Mouse (Mus musculus) hindbrain, embryonic 10.5 days (tissue): ENCODE measurements around the gene Ascl5. TPM values are rescaled to one million over a fixed set of nuclear protein-coding genes. Genes with fewer than 3 reads are reported as not detected.

ENCODE experiments used
- DNase-seq: peaks from one replicate; pipeline ENCODE4 v3.0.0-alpha.2; 2017; ENCODE audit warnings: low spot score
- H3K27ac ChIP-seq: fragments of 300-500 bp; sonication (generic); 2 replicates; pipeline ENCODE4 v1.5.1; 2016; ENCODE audit warnings: mild to moderate bottlenecking, moderate library complexity
- H3K27me3 ChIP-seq: fragments of 300-500 bp; sonication (generic); 2 replicates; pipeline ENCODE4 v1.6.1; 2016; ENCODE audit warnings: mild to moderate bottlenecking; ENCODE audit not compliant: poor library complexity, insufficient read depth, severe bottlenecking
- H3K36me3 ChIP-seq: fragments of 300-500 bp; sonication (generic); 2 replicates; pipeline ENCODE4 v1.6.1; 2016; ENCODE audit warnings: mild to moderate bottlenecking, moderate library complexity
- H3K4me1 ChIP-seq: fragments of 300-500 bp; sonication (generic); replicated peaks from 2 replicates; pipeline ENCODE4 v1.6.1; 2016; ENCODE audit warnings: mild to moderate bottlenecking
- H3K4me3 ChIP-seq: fragments of 300-500 bp; sonication (generic); 2 replicates; pipeline ENCODE4 v1.5.1; 2016; ENCODE audit warnings: mild to moderate bottlenecking, moderate library complexity
- H3K9me3 ChIP-seq: fragments of 300-500 bp; sonication (generic); 2 replicates; pipeline ENCODE4 v1.6.1; 2016; ENCODE audit warnings: mild to moderate bottlenecking, moderate library complexity
- WGBS: fragments of 180-500 bp; shearing (Covaris S2); methylation state at CpG from one replicate; pipeline ENCODE4 v1.1.7; 2016; 5-methylcytosine and 5-hydroxymethylcytosine counted together
- polyA plus RNA-seq: library from polyadenylated mRNA; unstranded; fragments of >200 nt; fragmentation: Nextera tagmentation; extraction: Ambion mirVana; gene quantifications from 2 replicates; pipeline ENCODE4 v1.2.1, GENCODE M21; 2016

Gene Ascl5
- polyA plus RNA-seq, 1 experiment from 2014 or later, result not detected

DNA sequence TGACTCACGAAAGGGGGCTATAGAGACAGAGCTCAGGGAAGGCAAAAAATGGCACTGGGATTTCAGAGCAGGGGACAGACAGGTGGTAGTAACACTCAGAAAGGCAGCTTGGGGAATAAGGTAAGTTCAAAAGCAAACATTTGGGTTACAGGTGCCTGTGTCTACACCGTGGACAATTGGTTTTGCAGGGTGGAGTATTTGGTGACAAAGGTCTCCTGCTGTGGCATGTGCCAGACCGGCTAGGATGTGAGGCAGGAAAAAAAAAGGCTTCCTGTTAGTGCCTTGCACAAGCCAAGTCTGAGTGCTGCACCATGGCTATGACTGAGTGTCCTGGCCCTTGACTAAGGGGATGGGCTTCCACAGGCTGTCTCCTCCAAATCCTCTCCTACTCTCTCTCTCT, 8.0 kb downstream of the Ascl5 start:
- peaks cover 14% of the 10 kb centered on the region for H3K27me3 ChIP-seq
- WGBS, result 50% methylated on average over 3 of the region's 3 CpGs
- H3K4me3 ChIP-seq, result no peak overlapping the region
- H3K4me1 ChIP-seq, result peaks cover 40% of the 10 kb centered on the region
- DNase-seq, result no peak
- H3K36me3 ChIP-seq, result no peaks in the 10 kb centered on the region
- H3K27ac ChIP-seq, result no peak overlapping the region
- H3K9me3 ChIP-seq, result no peaks in the 10 kb centered on the region

DNA sequence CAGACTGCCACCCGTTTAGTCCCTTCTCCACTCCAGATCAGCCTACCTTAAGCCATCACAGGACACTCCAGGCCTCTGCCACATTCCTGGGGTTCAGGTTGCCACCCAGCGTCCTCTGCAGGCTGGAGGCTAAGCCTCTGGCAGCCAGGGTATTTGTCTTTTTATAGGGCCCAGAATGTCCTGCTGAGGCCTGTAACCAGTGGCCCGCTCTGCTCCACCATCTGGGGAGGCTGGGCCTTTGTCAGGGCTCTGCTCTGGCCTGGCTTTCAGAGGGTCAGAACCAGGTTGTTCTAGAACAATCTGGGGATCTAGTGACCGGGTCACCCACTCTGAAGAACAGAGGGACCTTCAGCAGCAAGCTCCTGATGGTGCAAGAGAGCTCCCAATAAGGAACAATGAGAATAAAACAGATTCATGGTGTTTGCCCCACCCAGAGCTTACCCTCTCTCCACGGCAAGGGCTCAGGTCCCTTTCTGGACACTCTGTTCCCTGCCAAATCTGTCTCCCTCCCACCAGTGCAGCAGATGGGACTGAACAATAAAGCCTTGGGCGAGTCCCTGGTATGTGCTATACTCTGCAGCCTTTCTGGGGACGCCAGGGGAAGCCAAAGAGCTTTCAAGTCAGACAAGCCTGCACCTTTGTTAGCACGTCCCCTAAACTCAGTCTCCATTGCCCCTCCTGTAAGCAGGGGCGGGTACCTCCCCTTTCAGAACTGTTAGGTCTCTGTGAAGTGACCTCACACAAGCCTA, 10.6 kb downstream of the Ascl5 start:
- no peaks in the 10 kb centered on the region for H3K36me3 ChIP-seq
- peaks cover 32% of the 10 kb centered on the region for H3K4me1 ChIP-seq
- WGBS, result 58% methylated on average over 9 of the region's 9 CpGs
- 0 out of 2 replicates have a peak overlapping the region, but pooled peaks have one; percentile 40 for H3K27ac ChIP-seq
- H3K9me3 ChIP-seq, result no peaks in the 10 kb centered on the region
- H3K4me3 ChIP-seq, result no peak overlapping the region
- no peak for DNase-seq
- H3K27me3 ChIP-seq, result peaks cover 13% of the 10 kb centered on the region; the same call in 1 of the 2 replicates

DNA sequence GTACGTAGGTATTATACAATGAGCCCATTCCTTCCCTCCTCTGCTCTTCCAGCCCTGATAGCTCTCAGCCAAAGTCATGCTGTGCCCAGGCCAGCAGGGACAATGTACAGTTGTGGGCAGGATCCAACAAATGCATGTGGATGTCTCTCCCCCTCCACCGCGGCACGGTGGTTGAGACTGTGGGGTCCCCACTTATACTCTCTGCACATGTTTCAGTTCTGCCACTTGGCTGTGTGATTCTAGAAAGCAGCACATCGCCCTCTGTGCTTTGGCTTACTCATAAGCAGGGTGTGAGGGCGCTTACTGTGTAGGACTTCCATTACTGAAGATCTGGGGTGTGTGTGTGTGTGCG, 11.2 kb downstream of the Ascl5 start:
- H3K4me3 ChIP-seq, result no peak overlapping the region
- H3K4me1 ChIP-seq, result peaks cover 28% of the 10 kb centered on the region
- H3K9me3 ChIP-seq, result no peaks in the 10 kb centered on the region
- H3K27ac ChIP-seq, result 0 out of 2 replicates have a peak overlapping the region, but pooled peaks have one; percentile 40
- no peaks in the 10 kb centered on the region for H3K36me3 ChIP-seq
- H3K27me3 ChIP-seq, result 0 out of 2 replicates have a peak, but pooled peaks cover 13% of the 10 kb centered on the region
- 85% methylated on average over 7 of the region's 7 CpGs for WGBS
- no peak for DNase-seq

DNA sequence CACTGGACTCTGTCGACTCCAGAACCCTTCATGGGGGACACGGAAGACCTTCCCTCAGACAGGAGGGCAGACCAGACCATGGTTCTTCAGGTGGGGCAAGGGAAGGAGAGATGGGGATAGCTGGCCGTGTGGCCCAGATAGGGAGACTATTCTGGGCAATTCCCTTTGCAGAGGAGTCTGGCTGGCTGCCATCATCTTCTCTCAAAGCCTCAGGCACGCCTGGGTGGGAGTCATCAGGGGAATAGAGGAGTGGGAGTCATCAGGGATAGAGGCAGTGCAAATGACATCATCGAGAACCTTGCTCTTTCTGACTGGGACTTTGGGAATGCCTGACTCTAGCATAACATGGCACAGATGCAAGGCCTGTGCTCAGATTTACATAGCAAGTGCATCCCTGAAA, 13.4 kb downstream of the Ascl5 start:
- no peak overlapping the region for H3K27ac ChIP-seq
- H3K4me3 ChIP-seq, result no peak overlapping the region
- no peaks in the 10 kb centered on the region for H3K9me3 ChIP-seq
- H3K4me1 ChIP-seq, result peaks cover 18% of the 10 kb centered on the region
- no peaks in the 10 kb centered on the region for H3K36me3 ChIP-seq
- no peak for DNase-seq
- 0 out of 2 replicates have a peak, but pooled peaks cover 13% of the 10 kb centered on the region for H3K27me3 ChIP-seq
- 80% methylated on average over 5 of the region's 5 CpGs for WGBS

DNA sequence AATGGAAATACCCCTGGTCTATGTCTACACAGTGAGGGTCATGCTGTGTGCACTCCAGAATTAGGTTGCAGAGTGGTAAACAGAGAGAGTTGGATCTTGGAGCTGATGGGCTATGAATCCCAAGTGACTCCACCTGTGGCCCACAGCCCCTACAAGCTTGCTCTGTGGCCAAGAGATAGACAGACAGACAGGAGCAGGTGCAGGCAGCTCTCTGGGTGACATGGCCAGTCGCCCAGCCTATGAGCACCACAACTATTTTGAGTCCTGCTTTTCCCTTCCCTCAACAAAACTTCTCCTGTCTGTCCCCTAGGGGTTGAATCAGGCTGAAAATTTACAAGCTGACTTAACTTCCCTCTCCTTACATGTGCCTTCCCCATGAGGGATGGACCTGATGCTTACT, 16.0 kb downstream of the Ascl5 start:
- peaks cover 15% of the 10 kb centered on the region for H3K4me1 ChIP-seq
- 0 out of 2 replicates have a peak, but pooled peaks cover 13% of the 10 kb centered on the region for H3K27me3 ChIP-seq
- H3K4me3 ChIP-seq, result no peak overlapping the region
- H3K36me3 ChIP-seq, result no peaks in the 10 kb centered on the region
- no peaks in the 10 kb centered on the region for H3K9me3 ChIP-seq
- no peak for DNase-seq
- no peak overlapping the region for H3K27ac ChIP-seq
- 54% methylated on average over 1 of the region's 1 CpGs for WGBS

DNA sequence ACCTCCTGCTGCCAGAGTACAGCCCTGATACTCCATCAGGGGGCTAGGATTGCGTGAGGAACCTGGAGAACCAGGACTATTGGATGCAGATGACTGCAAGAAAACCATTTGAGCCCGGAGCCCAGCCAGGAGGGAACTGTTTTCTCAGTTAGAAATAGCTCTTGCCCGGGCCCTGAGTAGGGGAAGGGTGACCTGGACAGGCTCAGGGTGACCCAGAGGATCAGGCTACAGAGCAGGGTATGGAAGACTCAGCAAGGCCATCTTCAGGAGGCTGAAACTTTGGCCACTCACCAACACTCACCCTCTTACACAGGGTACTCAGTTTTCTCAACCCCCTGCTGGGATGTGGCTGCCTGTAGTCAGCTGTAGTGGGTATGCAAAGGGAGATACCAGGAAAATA, 17.0 kb downstream of the Ascl5 start:
- H3K9me3 ChIP-seq, result no peaks in the 10 kb centered on the region
- no peaks in the 10 kb centered on the region for H3K36me3 ChIP-seq
- 69% methylated on average over 3 of the region's 3 CpGs for WGBS
- no peak for DNase-seq
- H3K27me3 ChIP-seq, result 0 out of 2 replicates have a peak, but pooled peaks cover 13% of the 10 kb centered on the region
- no peak overlapping the region for H3K27ac ChIP-seq
- H3K4me3 ChIP-seq, result no peak overlapping the region
- H3K4me1 ChIP-seq, result peaks cover 14% of the 10 kb centered on the region; the same call in 1 of the 2 replicates

DNA sequence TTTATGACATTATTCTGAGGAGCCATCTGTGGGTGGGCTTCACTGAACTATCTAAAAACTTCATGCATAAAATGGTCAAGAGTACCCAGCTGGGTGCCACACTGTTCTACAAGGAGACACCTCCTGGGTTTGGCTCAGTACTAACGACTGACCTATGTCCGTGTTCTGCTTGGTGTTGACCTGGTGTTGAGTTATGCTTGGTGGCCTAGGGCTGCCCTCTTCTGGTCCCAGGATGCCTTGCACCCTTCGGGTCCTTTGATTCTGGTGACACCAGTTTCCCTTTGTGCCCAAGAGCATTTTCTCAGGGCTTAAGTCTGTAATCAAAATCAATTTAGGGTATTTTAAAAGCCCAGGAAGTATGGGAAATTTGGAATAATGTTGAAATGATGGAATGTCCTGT, 25.5 kb downstream of the Ascl5 start:
- H3K9me3 ChIP-seq, result no peaks in the 10 kb centered on the region
- H3K4me1 ChIP-seq, result no peaks in the 10 kb centered on the region
- 9% methylated on average over 3 of the region's 3 CpGs for WGBS
- peak; percentile 54 for DNase-seq
- H3K27ac ChIP-seq, result no peak overlapping the region
- no peak overlapping the region for H3K4me3 ChIP-seq
- H3K27me3 ChIP-seq, result peaks cover 2% of the 10 kb centered on the region; the same call in 1 of the 2 replicates
- H3K36me3 ChIP-seq, result no peaks in the 10 kb centered on the region

DNA sequence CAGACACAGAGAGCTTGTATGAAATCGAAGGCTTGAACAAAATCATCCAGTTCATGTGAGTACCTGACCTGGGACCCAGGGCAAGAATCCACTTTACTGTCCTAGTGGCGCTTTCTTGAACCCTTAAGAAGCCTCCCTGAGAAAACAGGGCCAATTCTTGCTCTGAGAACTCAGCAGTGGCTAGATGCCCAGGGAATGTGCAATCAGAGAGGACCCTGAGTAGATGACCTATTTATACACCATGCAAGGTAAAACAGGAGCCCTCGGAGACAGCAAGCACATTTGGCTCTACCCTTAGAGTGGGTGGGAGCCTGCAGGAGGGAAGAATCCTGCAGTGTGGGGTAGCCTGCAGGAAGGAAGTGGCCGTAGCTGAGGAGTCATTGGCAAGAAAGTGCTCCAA, 27.1 kb downstream of the Ascl5 start:
- H3K4me3 ChIP-seq, result no peak overlapping the region
- peaks cover 2% of the 10 kb centered on the region; the same call in 1 of the 2 replicates for H3K27me3 ChIP-seq
- WGBS, result 72% methylated on average over 4 of the region's 4 CpGs
- H3K9me3 ChIP-seq, result 0 out of 2 replicates have a peak, but pooled peaks cover 5% of the 10 kb centered on the region
- no peak overlapping the region for H3K27ac ChIP-seq
- no peak for DNase-seq
- H3K36me3 ChIP-seq, result no peaks in the 10 kb centered on the region
- H3K4me1 ChIP-seq, result no peaks in the 10 kb centered on the region

DNA sequence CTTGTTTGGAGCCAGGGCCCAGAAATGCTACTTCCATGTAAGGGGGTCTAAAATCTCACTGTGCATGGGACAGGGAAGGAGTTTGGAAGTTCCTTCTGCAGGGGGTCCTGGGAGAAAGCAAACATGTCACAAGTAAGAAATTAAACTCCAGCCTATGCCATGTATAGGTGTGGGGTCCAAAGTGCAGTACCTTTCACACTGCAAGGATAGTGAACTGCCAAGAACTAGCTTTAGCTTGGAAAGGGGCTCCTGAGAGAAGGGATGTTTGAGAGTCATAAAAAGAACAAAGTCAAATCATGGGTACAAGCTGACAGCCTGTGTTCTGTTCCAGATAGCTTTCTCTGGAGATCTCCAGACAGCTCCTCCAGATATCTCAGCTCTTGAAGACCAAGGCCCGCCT, 30.6 kb downstream of the Ascl5 start:
- no peak for DNase-seq
- Histone ChIP-seq H3K4me1 (no peaks in the 10 kb centered on the region), H3K27me3 (peaks cover 2% of the 10 kb centered on the region; the same call in 1 of the 2 replicates), H3K36me3 (no peaks in the 10 kb centered on the region), H3K9me3 (0 out of 2 replicates have a peak, but pooled peaks cover 5% of the 10 kb centered on the region), H3K4me3 (no peak overlapping the region), H3K27ac (no peak overlapping the region)
- WGBS, result 84% methylated on average over 1 of the region's 1 CpGs

DNA sequence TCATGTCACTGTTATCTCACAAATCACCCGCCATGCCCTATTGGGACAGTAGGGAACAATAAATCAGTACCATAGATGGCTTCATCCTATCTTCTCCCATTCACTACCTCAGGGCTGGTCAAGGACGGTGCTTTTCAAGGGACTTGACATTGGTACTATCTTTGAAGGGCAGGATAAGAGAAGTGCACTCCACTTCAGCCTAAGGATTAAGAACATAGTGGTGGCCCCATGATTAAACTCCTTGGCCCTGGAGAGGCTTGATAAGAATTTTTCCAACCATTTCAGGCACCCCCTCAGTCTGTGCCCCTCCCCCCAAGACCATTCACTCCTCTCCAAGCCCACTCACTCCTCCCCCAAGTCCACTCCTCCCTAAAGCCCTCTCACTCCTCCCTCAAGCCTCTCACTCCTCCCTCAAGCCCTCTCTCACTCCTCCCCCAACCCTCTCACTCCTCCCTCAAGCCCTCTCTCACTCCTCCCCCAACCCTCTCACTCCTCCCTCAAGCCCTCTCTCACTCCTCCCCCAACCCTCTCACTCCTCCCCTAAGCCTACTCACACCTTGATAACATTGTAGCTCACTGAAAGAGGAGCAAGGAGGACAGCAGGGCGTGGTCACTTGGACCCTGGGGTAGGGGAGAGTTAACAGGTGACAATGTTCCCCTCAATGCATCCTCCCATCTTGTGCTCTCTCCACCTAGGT, 35.5 kb downstream of the Ascl5 start:
- H3K36me3 ChIP-seq, result no peaks in the 10 kb centered on the region
- no peaks in the 10 kb centered on the region for H3K27me3 ChIP-seq
- 0 out of 2 replicates have a peak, but pooled peaks cover 5% of the 10 kb centered on the region for H3K9me3 ChIP-seq
- H3K4me1 ChIP-seq, result peaks cover 12% of the 10 kb centered on the region; the same call in 1 of the 2 replicates
- no peak overlapping the region for H3K4me3 ChIP-seq
- DNase-seq, result no peak
- 83% methylated on average over 3 of the region's 3 CpGs for WGBS
- no peak overlapping the region for H3K27ac ChIP-seq

DNA sequence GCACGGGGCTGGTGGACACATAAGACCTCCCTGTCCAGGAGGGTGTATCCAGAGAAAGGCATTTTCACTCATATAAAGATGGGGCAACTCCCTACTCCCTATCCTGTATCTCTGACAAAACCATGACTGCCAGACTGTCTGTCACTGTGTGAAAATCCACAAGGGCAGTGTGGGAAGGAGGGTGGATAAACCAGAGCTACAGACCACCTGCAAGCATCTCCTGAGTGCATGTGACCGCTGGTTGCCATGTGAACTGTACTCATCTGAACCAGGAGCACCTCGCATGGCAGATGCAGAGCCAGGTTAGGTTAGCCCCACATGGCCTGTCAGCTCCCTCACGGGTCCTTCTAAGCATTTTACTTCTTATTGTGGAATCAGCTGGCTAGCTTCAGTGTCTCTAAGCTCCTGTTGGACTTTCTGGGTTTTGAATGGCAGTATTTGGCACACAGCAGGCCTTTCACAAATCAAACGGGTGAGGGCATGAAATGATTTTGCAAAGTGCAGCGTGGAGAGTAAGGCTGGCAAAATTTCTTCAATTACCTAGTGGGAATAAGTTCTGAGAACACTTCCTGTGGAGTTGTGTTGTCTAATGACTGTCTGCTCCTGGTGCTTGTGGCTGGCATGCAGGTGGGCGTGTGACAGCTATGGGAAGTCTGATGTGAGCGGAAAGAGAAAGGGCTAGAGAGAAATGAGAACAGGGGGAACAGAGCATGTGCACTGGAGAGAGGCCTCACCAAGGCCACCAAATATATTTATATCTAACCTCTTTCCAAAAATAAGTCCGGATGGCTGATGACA, 39.0 kb downstream of the Ascl5 start:
- Histone ChIP-seq H3K4me3 (no peak overlapping the region), H3K4me1 (peaks cover 12% of the 10 kb centered on the region; the same call in 1 of the 2 replicates), H3K36me3 (no peaks in the 10 kb centered on the region), H3K27ac (no peak overlapping the region), H3K27me3 (no peaks in the 10 kb centered on the region; the same call in 1 of the 2 replicates), H3K9me3 (no peaks in the 10 kb centered on the region)
- WGBS, result 84% methylated on average over 9 of the region's 9 CpGs
- no peak for DNase-seq

DNA sequence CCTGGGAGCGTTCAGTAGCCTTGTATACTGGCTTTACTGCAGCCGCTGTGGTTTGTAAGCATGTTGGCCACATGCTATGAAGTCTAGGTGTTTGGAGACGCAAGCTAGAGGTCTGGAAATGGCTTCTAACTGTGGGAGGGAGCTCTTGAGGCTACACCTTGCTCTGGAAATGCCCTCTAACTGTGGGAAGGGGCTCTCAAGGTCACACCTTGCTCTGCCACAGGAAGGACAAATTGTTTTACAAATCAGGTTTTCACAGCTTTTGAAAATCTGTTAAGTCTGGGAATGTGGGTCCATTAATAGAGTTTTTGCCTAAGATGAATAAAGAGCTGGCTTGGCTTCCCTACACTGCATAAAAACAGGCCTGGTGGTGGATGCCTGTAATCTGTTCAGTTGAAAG, 43.1 kb downstream of the Ascl5 start:
- Histone ChIP-seq H3K27me3 (no peaks in the 10 kb centered on the region; the same call in 1 of the 2 replicates), H3K27ac (no peak overlapping the region), H3K4me1 (peaks cover 12% of the 10 kb centered on the region; the same call in 1 of the 2 replicates), H3K4me3 (no peak overlapping the region), H3K9me3 (no peaks in the 10 kb centered on the region), H3K36me3 (no peaks in the 10 kb centered on the region)
- DNase-seq, result no peak
- 73% methylated on average over 3 of the region's 3 CpGs for WGBS
